Mouse (Mus musculus): ENCODE data around the gene Zranb1.

Zranb1 gene

DNA sequence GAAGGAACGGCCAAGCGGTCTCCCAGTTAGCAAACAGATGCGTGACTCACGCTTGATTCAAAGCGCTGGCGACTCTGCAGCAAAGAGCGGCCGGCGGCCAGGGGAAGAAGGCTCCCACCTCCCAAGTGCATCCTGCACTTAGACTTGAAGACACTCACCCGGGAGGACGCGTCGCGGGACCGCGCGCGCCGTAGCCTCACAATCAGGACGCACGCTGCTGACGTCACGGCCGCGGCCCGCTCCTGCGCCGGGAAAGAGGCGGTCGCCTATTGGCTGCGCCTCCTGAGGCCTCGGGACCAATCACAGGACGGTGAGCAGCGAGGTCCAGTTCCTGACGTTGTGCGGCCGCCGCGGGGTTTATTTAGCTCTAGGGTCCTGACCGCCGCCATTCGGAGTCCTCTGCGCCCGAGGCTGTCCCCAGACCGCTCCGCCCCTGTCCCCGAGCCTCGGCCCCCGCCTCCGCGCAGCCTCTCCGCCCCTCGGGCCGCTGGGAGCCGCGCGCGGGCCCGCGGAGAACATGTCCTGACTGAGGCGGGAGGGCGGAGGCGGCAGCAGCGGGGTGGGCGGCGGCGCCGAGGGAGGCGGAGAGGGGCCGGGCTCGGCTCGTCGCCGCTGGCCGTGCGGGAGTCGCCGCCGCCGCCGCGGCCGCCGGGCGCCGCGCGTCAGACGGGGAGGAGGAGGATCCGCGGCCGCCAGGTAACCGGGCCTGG, at the start of gene Zranb1:
Gene Zranb1, plus strand, starts transcription at position 293 of the 710 bp plus-strand sequence.
- DNase-seq (ENCODE audit: low spot score) = peak; percentile 98

DNA sequence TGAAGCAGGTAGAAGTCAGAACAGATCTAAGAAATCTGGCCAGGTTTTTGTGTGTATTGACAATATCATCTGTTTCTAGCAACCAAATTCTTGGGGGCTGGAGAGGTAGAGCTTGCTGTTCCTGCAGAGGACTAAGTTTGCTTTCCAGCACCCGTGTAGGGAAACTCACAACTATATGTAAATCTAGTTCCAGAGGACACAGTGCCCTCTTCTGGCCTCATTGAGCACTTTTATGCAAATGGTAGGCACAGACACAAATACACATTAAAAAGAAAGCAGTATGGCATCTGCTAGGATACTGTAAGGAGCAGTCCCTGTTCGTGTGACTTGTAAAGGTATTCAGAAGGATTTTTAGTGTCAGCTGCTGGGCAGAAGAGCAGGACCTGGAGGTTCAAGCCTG, 48.6 kb upstream of the Zranb1 start:
- no peak for DNase-seq (ENCODE audit: low spot score)

DNA sequence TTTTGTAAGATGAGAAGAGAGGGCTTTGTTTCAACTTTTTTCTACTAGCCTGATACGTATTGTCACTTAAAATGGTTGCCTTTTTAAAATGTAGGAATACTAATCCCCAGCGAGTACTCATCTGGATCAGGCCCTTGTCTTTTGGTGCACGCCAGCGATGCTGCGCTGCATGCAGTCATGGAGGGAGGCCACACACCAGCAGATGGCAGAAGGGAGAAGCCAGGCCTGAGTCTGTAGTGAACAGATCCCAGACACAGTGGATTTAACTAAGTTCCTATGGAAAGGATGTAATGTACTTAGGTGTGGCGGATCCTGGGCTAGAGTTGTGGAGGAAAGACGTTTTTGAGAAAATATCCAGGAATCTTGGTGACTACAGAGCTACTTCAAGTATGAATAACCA, 46.9 kb upstream of the Zranb1 start:
- no peak for DNase-seq (ENCODE audit: low spot score)

DNA sequence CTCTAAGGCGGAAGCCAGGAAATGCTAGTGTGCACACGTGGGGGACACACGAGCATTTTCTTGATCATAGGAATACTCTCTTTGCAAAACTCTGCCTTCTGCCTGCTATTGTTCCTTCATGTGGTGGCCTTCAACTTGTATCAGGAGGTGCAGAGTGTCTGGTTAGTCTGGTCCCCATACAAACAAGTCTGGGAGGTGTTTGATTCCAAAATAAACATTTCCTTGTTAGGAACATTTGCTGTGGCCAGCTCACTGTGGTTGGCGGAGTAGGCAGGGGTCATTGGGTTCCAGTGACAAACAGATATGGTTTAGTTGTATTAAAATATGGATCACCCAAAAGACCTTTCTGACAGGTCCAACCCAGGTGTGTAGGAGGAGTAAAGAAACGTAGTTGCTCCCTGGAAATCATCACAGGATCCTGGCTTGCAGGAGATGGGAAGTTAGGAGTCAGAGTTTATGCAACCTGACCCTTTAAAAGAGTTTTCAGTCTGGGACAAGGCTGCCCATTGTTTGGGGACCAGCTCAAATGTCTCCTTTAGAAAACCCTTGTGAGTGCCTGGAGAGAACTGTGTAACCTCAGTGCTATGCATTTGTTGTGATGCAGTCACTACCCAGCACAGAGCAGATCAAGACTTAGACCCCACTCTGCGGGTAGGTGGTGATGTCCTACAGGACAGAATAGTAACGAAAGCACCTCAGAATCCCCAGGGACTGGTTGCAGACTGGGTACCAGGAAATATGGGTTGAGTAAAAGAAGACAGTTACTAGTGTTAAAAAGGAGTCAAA, 43.7 kb upstream of the Zranb1 start:
- DNase-seq (ENCODE audit: low spot score) = no peak

DNA sequence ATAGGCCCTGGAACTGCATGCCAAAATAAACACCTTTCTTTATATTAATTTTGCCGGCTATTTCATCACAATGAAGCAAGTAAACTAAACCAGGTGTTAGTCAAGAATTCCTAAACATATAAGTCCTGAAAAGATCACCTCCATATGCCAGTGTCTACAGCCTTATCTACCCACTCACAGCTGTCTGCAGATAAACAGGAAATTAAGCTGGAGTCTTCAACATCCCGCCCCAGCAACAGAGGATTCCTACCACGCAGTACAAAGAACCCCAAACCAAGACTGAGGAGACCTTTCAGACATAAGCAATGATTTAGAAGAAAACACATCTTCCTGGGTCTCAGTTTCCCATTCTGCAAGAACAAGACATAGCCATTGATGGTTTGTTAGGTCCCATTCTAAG, 42.9 kb upstream of the Zranb1 start:
- no peak for DNase-seq (ENCODE audit: low spot score)

DNA sequence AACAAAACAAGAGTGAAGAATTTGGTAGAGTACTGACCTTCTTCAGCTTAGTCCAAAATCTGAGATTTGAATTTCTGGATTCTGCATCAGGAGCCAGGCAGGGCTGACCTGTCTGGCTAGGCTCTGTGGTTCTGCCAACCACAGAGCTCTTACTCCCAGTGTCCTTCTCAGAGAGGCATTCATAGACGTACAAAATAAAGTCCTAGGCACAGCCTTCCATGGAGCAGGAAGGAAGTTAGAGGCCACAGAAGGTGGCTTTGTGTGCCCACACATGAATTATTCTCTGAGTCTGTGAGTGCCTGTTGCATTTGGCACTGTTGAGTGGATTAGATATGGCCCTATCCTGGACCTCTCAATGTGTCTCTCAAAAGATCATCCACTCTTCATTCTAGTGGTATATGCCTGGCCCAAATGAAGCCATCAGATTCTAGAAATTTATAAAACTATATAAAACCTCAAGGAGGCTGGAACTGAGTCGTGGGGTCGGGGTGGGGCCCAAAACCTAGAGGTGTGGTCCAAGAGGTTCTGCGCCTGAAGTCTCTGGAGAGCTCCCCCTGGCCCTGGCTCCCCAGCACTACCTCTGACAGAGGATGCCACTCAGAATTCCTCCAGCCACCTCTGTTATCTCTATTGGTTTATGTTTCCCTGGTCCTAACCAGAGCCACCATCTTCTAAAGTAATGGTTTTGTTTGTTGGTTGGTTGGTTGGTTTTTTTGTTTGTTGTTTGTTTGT, 42.3 kb upstream of the Zranb1 start:
- peak; percentile 17 for DNase-seq (ENCODE audit: low spot score)

DNA sequence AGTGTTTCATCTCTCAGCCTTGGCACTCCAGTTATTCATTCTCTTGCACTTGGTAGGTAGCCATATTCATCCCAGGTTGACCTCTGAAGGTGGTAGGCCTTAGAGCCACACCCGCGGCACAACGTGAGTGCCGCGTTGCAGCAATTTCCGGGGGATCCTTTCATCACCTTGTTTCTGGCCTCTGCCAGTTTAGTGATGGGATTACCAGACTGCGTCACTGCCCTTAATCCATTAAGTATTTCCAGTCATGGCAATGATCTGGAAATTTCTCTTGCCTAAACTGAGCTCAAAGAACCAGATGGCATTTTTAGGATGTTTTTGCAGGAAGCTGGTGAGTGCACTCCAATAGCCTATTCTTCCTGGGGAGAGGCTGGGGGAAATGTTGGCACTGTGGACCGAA, 41.3 kb upstream of the Zranb1 start:
- DNase-seq (ENCODE audit: low spot score) = peak; percentile 19

DNA sequence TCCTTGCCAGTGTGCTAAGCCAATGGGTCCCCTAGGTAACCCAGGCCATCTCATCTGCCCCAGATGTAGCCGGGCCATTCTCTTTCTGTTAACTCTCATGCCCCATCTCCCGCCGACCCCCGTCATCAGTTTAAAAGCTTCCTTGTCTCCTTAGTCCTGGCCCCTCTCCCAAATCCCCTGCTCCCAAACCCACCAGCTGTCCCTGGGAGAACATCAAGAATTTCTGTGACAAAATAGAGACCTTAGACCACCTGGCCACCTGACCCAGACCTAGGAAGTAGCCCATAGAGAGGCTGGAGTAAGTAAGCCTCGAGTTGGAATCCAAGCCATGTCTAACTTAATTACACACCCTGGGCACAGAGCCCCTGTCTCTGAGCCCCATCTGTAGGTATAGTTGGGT, 40.7 kb upstream of the Zranb1 start:
- DNase-seq (ENCODE audit: low spot score) = peak; percentile 33

DNA sequence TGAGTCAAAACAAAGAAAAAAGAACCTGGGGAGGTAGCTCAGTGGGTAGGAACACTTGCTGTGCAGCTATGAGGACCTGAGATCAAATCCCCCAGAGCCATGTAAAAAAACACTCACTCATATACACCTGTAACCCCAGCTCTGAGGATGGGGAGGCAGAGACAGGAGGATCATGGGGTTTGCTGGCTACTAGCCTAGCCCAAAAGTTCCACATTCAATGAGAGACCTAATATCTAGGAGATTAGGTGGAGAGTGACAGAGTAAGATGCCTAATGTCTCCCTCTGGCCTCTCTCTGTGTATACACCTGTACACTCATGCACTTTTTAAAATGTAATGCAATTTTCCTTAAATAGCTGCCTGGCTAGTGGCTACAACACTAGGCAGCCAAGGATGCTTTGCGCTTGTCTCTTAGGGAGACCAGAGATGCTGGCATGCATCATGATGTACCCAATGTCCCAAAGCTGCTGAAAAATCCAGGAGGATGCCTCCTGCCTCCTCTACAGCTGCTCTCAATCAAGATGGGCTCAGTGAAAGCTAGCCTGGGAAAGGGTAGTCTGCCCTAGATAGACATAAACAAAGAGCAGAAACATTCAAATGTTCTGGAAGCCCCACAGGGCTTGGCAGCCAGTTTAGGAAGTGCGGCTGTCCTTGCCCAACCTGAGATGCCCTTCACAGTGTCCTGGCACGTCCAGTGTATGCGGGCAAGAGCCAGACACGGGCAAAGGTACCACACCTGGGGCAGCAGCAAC, 39.2 kb upstream of the Zranb1 start:
- DNase-seq (ENCODE audit: low spot score) = no peak

DNA sequence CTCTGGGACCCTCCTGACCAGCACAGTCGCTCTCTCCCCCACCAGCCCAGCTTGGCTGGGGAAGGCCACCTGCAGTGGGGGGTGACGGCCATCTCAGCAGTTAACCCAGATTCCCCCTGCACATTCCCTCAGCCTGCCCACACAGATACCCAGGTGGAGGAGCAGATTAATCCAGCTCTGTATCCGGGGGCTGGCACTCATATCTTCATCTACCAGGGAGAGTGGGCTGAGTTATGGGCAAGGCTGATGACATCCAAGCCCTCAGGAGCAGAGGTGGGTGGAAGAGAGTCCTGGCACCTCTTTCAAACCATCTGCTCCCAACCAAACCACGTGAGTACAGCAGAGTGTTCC, 38.7 kb upstream of the Zranb1 start:
- peak; percentile 29 for DNase-seq (ENCODE audit: low spot score)

DNA sequence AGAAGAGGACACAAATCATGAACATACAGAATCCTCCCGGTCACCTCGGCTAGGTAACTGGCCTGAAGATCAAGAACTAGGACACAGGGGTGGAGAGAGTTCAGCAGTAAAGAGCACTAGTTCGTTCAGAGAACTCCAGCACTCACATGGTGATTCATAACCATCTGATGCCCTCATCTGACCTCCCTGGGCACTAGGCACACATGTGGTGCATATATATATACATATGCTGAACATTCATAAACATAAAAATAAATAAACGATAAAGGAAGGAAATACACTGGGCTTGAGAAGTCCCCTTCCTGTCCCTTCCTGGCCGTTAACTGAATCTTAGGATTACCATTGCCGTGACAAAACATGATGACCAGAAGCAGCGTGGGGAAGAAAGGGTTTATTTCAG, 38.1 kb upstream of the Zranb1 start:
- peak; percentile 0 for DNase-seq (ENCODE audit: low spot score)

DNA sequence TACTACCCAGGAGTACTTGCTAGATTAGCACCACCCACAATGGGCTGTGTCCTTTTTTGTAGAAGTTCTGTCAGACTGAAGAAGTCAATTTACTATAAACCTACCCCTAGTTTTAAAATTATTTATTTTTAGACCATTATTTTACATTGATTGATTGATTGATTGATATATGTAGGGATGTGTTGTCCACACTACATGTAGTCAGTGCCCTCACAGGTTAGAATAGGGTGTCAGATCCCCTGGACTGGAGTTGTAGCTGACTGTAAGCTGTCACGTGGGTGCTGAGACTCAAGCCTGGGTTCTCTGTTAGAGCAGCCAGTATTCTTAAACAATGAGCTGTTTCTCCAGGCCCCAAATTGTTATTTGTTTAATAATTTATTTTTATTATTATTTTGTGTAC, 37.6 kb upstream of the Zranb1 start:
- DNase-seq (ENCODE audit: low spot score) = peak; percentile 1

DNA sequence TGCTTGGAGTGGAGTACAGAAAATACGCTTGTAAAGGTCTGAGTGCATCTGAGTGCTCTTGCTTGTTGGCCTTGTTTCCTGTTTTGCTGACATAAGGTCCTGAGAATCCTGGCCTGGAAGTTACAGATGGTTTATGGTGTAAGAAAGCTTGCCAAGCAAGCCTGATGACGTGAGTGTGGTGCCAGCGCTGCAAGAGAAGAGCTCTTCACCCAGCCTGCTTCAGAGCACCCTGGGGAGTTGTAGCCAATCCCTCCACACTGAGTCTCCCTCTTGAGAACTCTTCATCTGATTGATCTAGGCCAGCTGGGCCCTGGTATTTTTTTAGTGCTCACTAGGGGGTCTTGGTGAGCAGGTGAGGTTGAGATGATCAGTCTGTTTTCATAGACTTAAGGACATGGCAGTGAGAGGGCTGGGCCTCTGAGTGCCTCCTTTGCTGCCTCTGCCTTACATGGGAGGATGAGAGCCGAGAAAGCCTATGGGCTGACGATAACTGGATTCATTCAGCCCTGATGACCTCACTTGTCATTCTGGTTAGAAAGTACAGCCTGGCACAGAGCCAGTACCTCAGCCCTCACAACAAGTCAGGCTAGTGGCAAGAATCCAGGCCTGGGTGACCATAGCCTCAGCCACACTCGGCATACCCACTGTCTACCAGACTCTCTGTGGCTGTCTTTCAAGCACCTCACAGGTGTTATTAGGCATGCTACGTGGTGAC, 35.9 kb upstream of the Zranb1 start:
- peak; percentile 52 for DNase-seq (ENCODE audit: low spot score)

DNA sequence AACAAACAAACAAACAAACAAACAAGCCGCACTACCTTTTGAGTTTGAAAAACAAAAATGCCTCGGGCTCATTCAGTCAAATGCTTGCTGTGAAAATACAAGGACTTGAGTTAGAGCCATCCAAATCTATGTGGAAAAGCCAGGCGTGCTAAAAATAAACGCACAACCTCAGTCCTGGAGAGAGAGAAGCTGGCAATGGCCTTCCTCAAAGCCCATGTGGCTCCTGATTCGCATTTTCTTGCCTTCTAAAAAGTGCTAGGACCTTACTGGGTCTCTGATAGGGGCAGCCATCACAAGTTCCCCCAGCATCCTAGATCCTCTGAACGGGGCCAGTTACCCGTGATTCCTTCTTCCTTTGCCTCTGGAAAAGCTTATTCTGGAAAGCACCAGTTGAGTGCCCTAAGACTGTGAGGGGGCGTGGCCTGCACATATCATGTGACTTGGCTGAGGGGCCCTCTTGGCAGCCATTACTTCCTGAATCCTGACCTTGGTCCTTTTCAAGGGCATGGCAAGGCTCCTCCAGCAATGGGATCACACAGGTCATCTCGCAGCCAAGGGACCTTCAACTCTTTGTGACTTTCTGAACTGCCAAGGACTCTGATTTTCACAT, 34.6 kb upstream of the Zranb1 start:
- DNase-seq (ENCODE audit: low spot score) = peak; percentile 66

DNA sequence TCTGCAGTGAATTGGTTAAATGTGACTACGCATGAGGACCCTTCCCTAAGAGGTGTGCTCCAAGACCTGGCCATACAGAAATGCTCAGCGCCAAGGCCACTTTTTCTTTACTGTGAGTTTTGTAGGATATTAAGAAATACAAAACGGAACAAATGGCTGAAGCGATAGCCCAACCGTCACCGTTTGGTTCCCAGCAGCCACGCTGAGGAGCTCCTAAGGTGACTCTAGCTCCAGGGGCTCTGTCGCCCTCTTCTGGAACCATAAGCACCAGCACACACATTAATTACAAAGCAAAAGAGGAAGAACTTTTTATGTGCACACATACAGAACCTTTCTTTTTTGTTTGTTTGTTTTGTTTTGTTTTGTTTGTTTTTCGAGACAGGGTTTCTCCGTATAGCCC, 33.7 kb upstream of the Zranb1 start:
- peak; percentile 20 for DNase-seq (ENCODE audit: low spot score)

DNA sequence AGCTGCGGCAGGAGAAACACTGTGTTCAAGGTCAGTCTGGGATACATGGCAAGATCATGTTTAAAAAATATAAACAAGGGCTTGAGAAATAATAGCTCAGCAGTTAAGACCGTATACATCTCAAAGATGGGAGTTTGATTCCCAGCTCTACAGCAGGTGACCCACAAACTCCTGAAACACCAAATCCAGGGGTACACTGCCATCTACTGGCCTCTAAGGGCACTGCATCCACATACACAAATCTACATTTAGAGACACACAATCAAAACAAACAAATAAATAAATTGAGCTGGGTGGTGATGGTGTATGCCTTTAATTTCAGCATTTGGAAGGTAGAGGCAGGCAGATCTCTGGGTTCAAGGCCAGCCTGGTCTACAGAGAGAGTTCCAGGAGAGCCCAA, 32.7 kb upstream of the Zranb1 start:
- DNase-seq (ENCODE audit: low spot score) = peak; percentile 43

DNA sequence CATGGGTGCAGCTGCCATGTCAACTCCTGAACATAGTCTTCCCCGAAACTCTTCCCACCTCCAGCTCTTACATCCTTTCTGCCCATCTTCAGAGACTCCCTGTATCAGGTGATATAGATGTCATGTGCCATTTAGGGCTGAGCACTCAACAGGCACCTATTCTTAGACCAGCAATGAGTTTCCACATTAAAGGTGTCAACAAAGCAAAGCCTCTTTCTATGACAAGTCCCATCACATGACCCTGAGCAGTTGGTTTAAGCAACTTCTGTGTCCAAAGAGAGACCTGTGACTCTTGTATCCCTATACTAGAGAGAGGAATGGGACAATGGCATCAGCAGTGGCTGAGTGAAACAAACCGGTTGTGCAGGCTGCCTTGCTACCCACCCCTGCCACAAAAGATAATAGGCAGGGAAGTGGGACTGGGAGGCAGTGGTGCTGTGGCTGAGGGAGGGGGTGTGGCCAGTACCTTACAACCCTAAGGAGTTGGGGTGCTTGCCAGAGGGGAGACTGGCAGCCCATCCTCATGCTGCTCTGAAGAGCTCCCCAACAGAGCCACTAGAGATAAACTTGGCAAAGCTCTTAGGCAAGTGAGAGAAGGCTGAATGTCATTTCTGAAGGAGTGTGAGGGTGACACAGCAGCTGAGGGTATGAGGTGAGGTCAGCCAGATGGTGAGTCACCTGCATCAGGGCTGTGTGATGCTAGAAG, 30.0 kb upstream of the Zranb1 start:
- peak; percentile 32 for DNase-seq (ENCODE audit: low spot score)

DNA sequence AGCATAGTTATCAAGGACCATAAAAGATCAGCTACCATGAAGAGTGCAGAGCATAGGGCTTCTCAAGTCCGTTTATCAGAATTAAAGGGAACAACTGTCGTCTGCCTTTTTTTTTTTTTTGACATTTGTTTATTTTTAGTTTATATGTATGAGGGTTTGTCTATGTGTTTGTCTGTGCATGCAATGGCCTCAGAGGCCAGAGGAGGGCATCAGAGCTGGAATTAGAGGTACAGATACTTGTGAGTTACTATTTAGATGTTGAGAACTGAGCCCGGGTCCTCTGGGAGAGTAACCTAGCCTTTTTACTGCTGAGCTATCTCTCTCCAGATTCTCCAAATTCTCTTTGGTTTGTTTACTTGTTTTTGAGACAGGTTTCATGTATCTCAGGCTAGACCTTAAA, 27.1 kb upstream of the Zranb1 start:
- peak; percentile 26 for DNase-seq (ENCODE audit: low spot score)

DNA sequence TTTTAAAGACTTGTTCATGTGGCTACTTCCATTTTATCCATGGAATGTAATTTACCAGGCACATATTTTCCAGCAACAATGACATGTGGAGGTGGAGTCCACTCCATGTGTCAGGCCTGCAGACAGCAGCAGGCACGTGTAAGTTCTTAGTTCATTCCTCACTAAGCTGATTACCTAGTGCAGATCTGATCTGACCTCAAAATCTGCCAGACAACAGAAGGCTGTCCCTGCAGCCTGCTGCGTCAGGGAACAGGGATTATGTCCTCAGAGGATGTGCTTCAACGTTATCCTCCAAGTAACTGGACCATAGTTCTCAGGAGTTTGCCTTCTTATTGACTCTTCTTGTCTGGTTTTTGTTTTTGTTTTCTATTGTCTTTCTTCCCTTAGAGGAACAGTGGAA, 9.0 kb upstream of the Zranb1 start:
- DNase-seq (ENCODE audit: low spot score) = no peak

DNA sequence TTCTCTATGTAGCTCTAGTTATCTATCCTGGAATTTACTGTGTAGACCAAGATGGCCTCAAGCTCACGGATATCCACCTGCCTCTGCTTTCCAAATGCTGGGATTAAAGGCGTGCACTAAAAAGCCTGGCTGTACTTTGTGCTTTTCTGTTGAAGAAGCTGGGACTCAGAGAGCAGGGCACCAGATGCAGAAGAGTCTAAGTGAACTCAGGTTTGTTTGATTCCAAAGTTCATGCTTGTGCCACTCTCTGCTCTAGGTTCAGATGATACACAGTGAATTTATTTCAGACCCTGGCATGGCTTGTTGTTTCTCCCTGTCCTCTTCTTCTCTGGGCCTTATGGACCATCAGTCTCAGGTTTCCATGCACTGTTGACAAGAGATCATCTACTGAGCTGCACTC, 5.7 kb upstream of the Zranb1 start:
- no peak for DNase-seq (ENCODE audit: low spot score)

DNA sequence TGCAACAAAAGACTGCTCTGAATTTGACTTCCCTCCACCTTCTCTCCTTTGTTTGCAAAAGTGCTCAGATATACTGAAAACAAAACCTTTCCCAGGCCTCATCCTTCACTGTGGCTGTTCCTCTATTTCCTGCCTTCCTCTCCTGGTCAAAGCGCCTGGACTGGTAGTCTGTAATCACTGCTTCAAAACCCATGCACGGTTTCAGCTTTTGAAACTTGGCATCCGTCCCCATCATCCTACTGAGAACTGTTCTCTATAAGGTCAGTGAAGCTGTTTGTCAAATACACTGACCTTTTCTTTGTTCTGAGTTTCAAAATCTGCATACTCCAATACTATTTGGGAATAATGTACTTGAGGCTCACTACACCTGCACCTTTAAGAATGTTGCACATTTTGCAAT, 3.7 kb upstream of the Zranb1 start:
- DNase-seq (ENCODE audit: low spot score) = no peak
